ENCODE assay signal across 21 mouse cellular contexts in genomic region chr19:10738038-10738437, GRCm38 (mm10). TPM values are rescaled to one million over a fixed set of nuclear protein-coding genes. Genes with fewer than 3 reads are reported as not detected.
"Had no signal": no experiment of that assay in that cellular context is flagged by ENCODE, and none has a peak within 500 bp of the region (broad histone marks: within the 10 kb centered on the region; RNA-seq: fewer than 3 reads in every experiment).

No protein-coding gene starts in this region.

- H3K36me3 ChIP-seq: kidney, embryonic 15.5 days; limb, embryonic 12.5 days; limb, embryonic 15.5 days; midbrain, embryonic 13.5 days; neural tube, embryonic 12.5 days; neural tube, embryonic 15.5 days had no signal

- H3K27ac ChIP-seq: kidney, embryonic 15.5 days; limb, embryonic 12.5 days; limb, embryonic 15.5 days; liver, embryonic 14.5 days; macrophage; midbrain, embryonic 13.5 days; neural tube, embryonic 12.5 days; neural tube, embryonic 15.5 days; stomach, postnatal 0 days had no signal

- H3K4me2 ChIP-seq: kidney, embryonic 15.5 days; limb, embryonic 12.5 days; limb, embryonic 15.5 days; liver, embryonic 11.5 days; lung, embryonic 14.5 days; midbrain, embryonic 13.5 days; neural tube, embryonic 12.5 days; neural tube, embryonic 15.5 days had no signal

- H3K27me3 ChIP-seq: kidney, embryonic 15.5 days; limb, embryonic 12.5 days; limb, embryonic 15.5 days; midbrain, embryonic 13.5 days; neural tube, embryonic 12.5 days; neural tube, embryonic 15.5 days had no signal

- H3K4me1 ChIP-seq: midbrain, embryonic 13.5 days; neural tube, embryonic 12.5 days; neural tube, embryonic 15.5 days had no signal

- H3K9ac ChIP-seq: kidney, embryonic 15.5 days; limb, embryonic 12.5 days; limb, embryonic 15.5 days; liver, embryonic 14.5 days; liver, postnatal 0 days; lung, embryonic 14.5 days; midbrain, embryonic 13.5 days; neural tube, embryonic 12.5 days; neural tube, embryonic 15.5 days had no signal

- H3K9me3 ChIP-seq: kidney, embryonic 15.5 days; limb, embryonic 12.5 days; limb, embryonic 15.5 days; midbrain, embryonic 13.5 days; neural tube, embryonic 12.5 days; neural tube, embryonic 15.5 days had no signal

- H3K4me3 ChIP-seq: kidney, embryonic 15.5 days; limb, embryonic 12.5 days; limb, embryonic 15.5 days; midbrain, embryonic 13.5 days; neural tube, embryonic 12.5 days; neural tube, embryonic 15.5 days had no signal

- DNase-seq: kidney, adult 11 months; kidney, adult 8-10 months; kidney, postnatal 10 days; kidney, postnatal 36 days; left cerebral cortex, postnatal 4 days; lung, embryonic 14.5 days; right cerebral cortex, adult 18-20 months; right cerebral cortex, postnatal 14 days; right cerebral cortex, postnatal 4 days; thymus, postnatal 25 days had no signal

RNA-seq across cellular contexts. Expression of gene Cd5, which starts 0.8 kb away (rescaled TPM):
- total RNA-seq: left cerebral cortex, postnatal 4 days had no signal
- polyA plus RNA-seq: liver, embryonic 11.5 days had no signal
